ENCODE assay signal across 7 mouse cellular contexts in genomic region chr1:36554633-36555399, GRCm38 (mm10). TPM values are rescaled to one million over a fixed set of nuclear protein-coding genes. Genes with fewer than 3 reads are reported as not detected.
DNase-seq lines count a peak whose midpoint lies in the region; ATAC-seq and TF ChIP-seq lines count a peak whose summit lies in the region.

No protein-coding gene starts in this region.

- H3K27ac ChIP-seq in embryonic facial prominence, embryonic 10.5 days (replicated peaks): peak overlapping the region; percentile 100
- no peak overlapping the region for H3K27ac ChIP-seq in hindbrain, embryonic 16.5 days (ENCODE audit: low read depth, low read length)
- H3K27ac ChIP-seq in liver, embryonic 14.5 days: no peak overlapping the region

- H3K9ac ChIP-seq in hindbrain, embryonic 16.5 days (ENCODE audit: low read depth, low read length): no peak overlapping the region
- H3K9ac ChIP-seq in liver, embryonic 14.5 days (replicated peaks): no peak overlapping the region

- H3K9me3 ChIP-seq in E14TG2a.4 (ENCODE audit: low read length): no peaks in the 10 kb centered on the region
- no peaks in the 10 kb centered on the region for H3K9me3 ChIP-seq in embryonic facial prominence, embryonic 10.5 days
- no peaks in the 10 kb centered on the region for H3K9me3 ChIP-seq in hindbrain, embryonic 16.5 days (ENCODE audit: control insufficient read depth, low read length)
- no peaks in the 10 kb centered on the region for H3K9me3 ChIP-seq in liver, embryonic 14.5 days (ENCODE audit: control insufficient read depth, low read length)

- H3K4me2 ChIP-seq in hindbrain, embryonic 16.5 days (ENCODE audit: low read length): peak overlapping the region; percentile 87
- peak overlapping the region; percentile 49 for H3K4me2 ChIP-seq in liver, embryonic 14.5 days (ENCODE audit: low read depth)

- no peak for TF ChIP-seq EP300 in liver, embryonic 14.5 days (IDR thresholded peaks at IDR 0.05; ENCODE audit: low read depth)

- 72% methylated on average over 21 of the region's 21 CpGs for WGBS in embryonic facial prominence, embryonic 10.5 days
- 59% methylated on average over 21 of the region's 21 CpGs for WGBS in hindbrain, embryonic 16.5 days
- 42% methylated on average over 21 of the region's 21 CpGs for WGBS in liver, embryonic 14.5 days (ENCODE audit: insufficient replicate concordance)

- peaks cover 19% of the 10 kb centered on the region for H3K36me3 ChIP-seq in E14TG2a.4 (ENCODE audit: insufficient read depth, low read length)
- H3K36me3 ChIP-seq in embryonic facial prominence, embryonic 10.5 days (replicated peaks): peaks cover 61% of the 10 kb centered on the region
- H3K36me3 ChIP-seq in hindbrain, embryonic 16.5 days (ENCODE audit: control insufficient read depth, insufficient read depth, low read length): peaks cover 31% of the 10 kb centered on the region
- H3K36me3 ChIP-seq in liver, embryonic 14.5 days (replicated peaks; ENCODE audit: control insufficient read depth, insufficient read depth, low read depth): no peaks in the 10 kb centered on the region

- H3K4me1 ChIP-seq in E14TG2a.4 (replicated peaks; ENCODE audit: low read depth, low read length): peaks cover 69% of the 10 kb centered on the region
- peaks cover 60% of the 10 kb centered on the region for H3K4me1 ChIP-seq in embryonic facial prominence, embryonic 10.5 days
- H3K4me1 ChIP-seq in hindbrain, embryonic 16.5 days (ENCODE audit: control insufficient read depth, insufficient read depth, low read depth, low read length): peaks cover 28% of the 10 kb centered on the region
- no peaks in the 10 kb centered on the region for H3K4me1 ChIP-seq in liver, embryonic 14.5 days (replicated peaks; ENCODE audit: control insufficient read depth in 2 of 2, insufficient read depth in 2 of 2, low read length in 1 of 2)

- peaks cover 91% of the 10 kb centered on the region for H3K27me3 ChIP-seq in E14TG2a.4 (ENCODE audit: insufficient read depth, low read length)
- peaks cover 6% of the 10 kb centered on the region; the same call in 1 of the 2 replicates for H3K27me3 ChIP-seq in embryonic facial prominence, embryonic 10.5 days (replicated peaks; ENCODE audit: low read depth, poor library complexity, severe bottlenecking)
- no peaks in the 10 kb centered on the region for H3K27me3 ChIP-seq in hindbrain, embryonic 16.5 days (replicated peaks; ENCODE audit: control insufficient read depth, insufficient read depth, low read length)
- peaks cover 51% of the 10 kb centered on the region for H3K27me3 ChIP-seq in liver, embryonic 14.5 days (ENCODE audit: control insufficient read depth, insufficient read depth, low read length)

- DNase-seq in embryonic facial prominence, embryonic 10.5 days (ENCODE audit: low spot score): no peak
- DNase-seq in liver, embryonic 14.5 days (ENCODE audit: low read depth in 3 of 3, low spot score in 3 of 3): no peak
- DNase-seq in natural killer cell, adult 2 months (ENCODE audit: low spot score in 2 of 2): no peak
- DNase-seq in layer of hippocampus, adult 18-20 months (ENCODE audit: low spot score in 2 of 2): no peak
- DNase-seq in thymus, postnatal 10 days (ENCODE audit: low spot score in 2 of 2): no peak

- H3K4me3 ChIP-seq in E14TG2a.4 (replicated peaks; ENCODE audit: low read length): 0 out of 2 replicates have a peak overlapping the region, but pooled peaks have one; percentile 8
- peak overlapping the region; percentile 96 for H3K4me3 ChIP-seq in embryonic facial prominence, embryonic 10.5 days
- peak overlapping the region; percentile 84; the same call in 1 of the 2 replicates for H3K4me3 ChIP-seq in hindbrain, embryonic 16.5 days (ENCODE audit: low read length)
- no peak overlapping the region for H3K4me3 ChIP-seq in liver, embryonic 14.5 days (ENCODE audit: insufficient read depth in 1 of 2, low read depth in 2 of 2, low read length in 2 of 2)

- ATAC-seq in hindbrain, embryonic 16.5 days: no peak
- ATAC-seq in liver, embryonic 14.5 days (ENCODE audit: insufficient read depth): no peak

- TF ChIP-seq CTCF in E14TG2a.4 (conservative IDR thresholded peaks at IDR 0.05; ENCODE audit: low read length): no peak
- TF ChIP-seq CTCF in liver, embryonic 14.5 days (IDR thresholded peaks at IDR 0.05; ENCODE audit: low read depth): no peak

RNA-seq across cellular contexts. Expression of gene Sema4c, which starts 3.3 kb away (rescaled TPM):
- polyA plus RNA-seq in embryonic facial prominence, embryonic 10.5 days (2016; fragmentation: Nextera tagmentation; extraction: Ambion mirVana): 24.9 and 25.9 TPM in 2 replicates
- 19.1 and 21.2 TPM in 2 replicates for polyA plus RNA-seq in hindbrain, embryonic 16.5 days (2015; fragmentation: Nextera tagmentation; extraction: Ambion mirVana)
- 2.3 and 2.8 TPM in 2 replicates for polyA plus RNA-seq in liver, embryonic 14.5 days (2012; rRNA removed)
- 0.25 and 0.35 TPM in 2 replicates for polyA plus RNA-seq in liver, embryonic 14.5 days (2014; fragmentation: Nextera tagmentation; extraction: Ambion mirVana)
- 10 to 100 TPM in 1 of 2 experiments, 1 to 10 TPM in 1; 9.7 to 10.6 TPM for total RNA-seq in layer of hippocampus, adult 18-20 months (2021)

RNA-seq across cellular contexts. Expression of gene Ankrd39, which starts 7.6 kb away (rescaled TPM):
- polyA plus RNA-seq in embryonic facial prominence, embryonic 10.5 days (2016; fragmentation: Nextera tagmentation; extraction: Ambion mirVana): 18.9 and 20.3 TPM in 2 replicates
- polyA plus RNA-seq in hindbrain, embryonic 16.5 days (2015; fragmentation: Nextera tagmentation; extraction: Ambion mirVana): 31.0 and 33.8 TPM in 2 replicates
- 3.5 and 3.8 TPM in 2 replicates for polyA plus RNA-seq in liver, embryonic 14.5 days (2012; rRNA removed)
- 5.0 and 5.1 TPM in 2 replicates for polyA plus RNA-seq in liver, embryonic 14.5 days (2014; fragmentation: Nextera tagmentation; extraction: Ambion mirVana)
- 10 to 100 TPM; 11.1 TPM for total RNA-seq in layer of hippocampus, adult 18-20 months (2021)

RNA-seq across cellular contexts. Expression of gene Gm42417, which starts 15.6 kb away (rescaled TPM):
- polyA plus RNA-seq in embryonic facial prominence, embryonic 10.5 days (2016; fragmentation: Nextera tagmentation; extraction: Ambion mirVana): 0.54 TPM in 1 of 2 replicates, not detected in the other
- polyA plus RNA-seq in hindbrain, embryonic 16.5 days (2015; fragmentation: Nextera tagmentation; extraction: Ambion mirVana): 0.30 and 0.57 TPM in 2 replicates
- polyA plus RNA-seq in liver, embryonic 14.5 days (2012; rRNA removed): not detected in 2 replicates
- polyA plus RNA-seq in liver, embryonic 14.5 days (2014; fragmentation: Nextera tagmentation; extraction: Ambion mirVana): not detected in 2 replicates
- not detected for total RNA-seq in layer of hippocampus, adult 18-20 months (2021)

RNA-seq across cellular contexts. Expression of gene Ankrd23, which starts 18.1 kb away (rescaled TPM):
- 15.5 and 16.6 TPM in 2 replicates for polyA plus RNA-seq in embryonic facial prominence, embryonic 10.5 days (2016; fragmentation: Nextera tagmentation; extraction: Ambion mirVana)
- polyA plus RNA-seq in hindbrain, embryonic 16.5 days (2015; fragmentation: Nextera tagmentation; extraction: Ambion mirVana): 12.2 and 19.8 TPM in 2 replicates
- polyA plus RNA-seq in liver, embryonic 14.5 days (2012; rRNA removed): 2.3 TPM in 2 replicates
- polyA plus RNA-seq in liver, embryonic 14.5 days (2014; fragmentation: Nextera tagmentation; extraction: Ambion mirVana): 0.59 and 0.80 TPM in 2 replicates
- 1 to 10 TPM; 5.1 to 6.8 TPM for total RNA-seq in layer of hippocampus, adult 18-20 months (2021)

RNA-seq across cellular contexts. Expression of gene Cnnm3, which starts 43.1 kb away (rescaled TPM):
- 3.5 and 3.6 TPM in 2 replicates for polyA plus RNA-seq in embryonic facial prominence, embryonic 10.5 days (2016; fragmentation: Nextera tagmentation; extraction: Ambion mirVana)
- 4.3 and 5.0 TPM in 2 replicates for polyA plus RNA-seq in hindbrain, embryonic 16.5 days (2015; fragmentation: Nextera tagmentation; extraction: Ambion mirVana)
- polyA plus RNA-seq in liver, embryonic 14.5 days (2012; rRNA removed): 2.5 and 3.7 TPM in 2 replicates
- polyA plus RNA-seq in liver, embryonic 14.5 days (2014; fragmentation: Nextera tagmentation; extraction: Ambion mirVana): 0.86 and 1.0 TPM in 2 replicates
- total RNA-seq in layer of hippocampus, adult 18-20 months (2021): 10 to 100 TPM; 40.8 to 41.3 TPM

Comparison
In these comparisons a context has a peak if more than half of its experiments do, and no peak if none do; other contexts are left out.
1. H3K4me3 ChIP-seq: peak in E14TG2a.4 (single experiment), embryonic facial prominence, embryonic 10.5 days (single experiment) and hindbrain, embryonic 16.5 days (single experiment); none in liver, embryonic 14.5 days (0 of 2).